Mouse (Mus musculus) spleen, adult 2 months (tissue): ENCODE data around the gene Tgfb2. TPM values are rescaled to one million over a fixed set of nuclear protein-coding genes. Genes with fewer than 3 reads are reported as not detected.

ENCODE experiments used
- DNase-seq, 2 experiments: peaks; one replicate each; pipeline versions ENCODE4 v3.0.0 to v3.0.0-alpha.2; 2012 to 2021; ENCODE audit warnings: low spot score in 2 of 2, low read depth in 1 of 2
- H3K27ac ChIP-seq: fragments of 200-500 bp; 2 replicates; pipeline ENCODE4 v1.5.1; 2012; ENCODE audit warnings: low read length, inconsistent platforms; ENCODE audit not compliant: insufficient read depth
- H3K27me3 ChIP-seq: fragments of 200-500 bp; 2 replicates; pipeline ENCODE4 v1.6.1; 2012; ENCODE audit warnings: mild to moderate bottlenecking, moderate library complexity, low read length, inconsistent platforms; ENCODE audit not compliant: control insufficient read depth, insufficient read depth
- H3K36me3 ChIP-seq: fragments of 200-500 bp; 2 replicates; pipeline ENCODE4 v1.6.1; 2012; ENCODE audit warnings: mild to moderate bottlenecking, low read length, inconsistent platforms; ENCODE audit not compliant: control insufficient read depth, insufficient read depth
- H3K4me1 ChIP-seq: fragments of 200-500 bp; 2 replicates; pipeline ENCODE4 v1.6.1; 2011; ENCODE audit warnings: inconsistent platforms; ENCODE audit not compliant: control insufficient read depth, insufficient read depth, insufficient read length
- H3K4me3 ChIP-seq: fragments of 200-500 bp; 2 replicates; pipeline ENCODE4 v1.5.1; 2011; ENCODE audit warnings: mild to moderate bottlenecking, inconsistent platforms; ENCODE audit not compliant: insufficient read depth, insufficient read length; ENCODE audit errors: extremely low read depth
- CTCF ChIP-seq: fragments of 200-500 bp; IDR thresholded peaks from 2 replicates; pipeline ENCODE4 v1.5.1; 2011; ENCODE audit warnings: mild to moderate bottlenecking, inconsistent platforms; ENCODE audit not compliant: insufficient read depth, insufficient read length, insufficient replicate concordance; ENCODE audit errors: extremely low read depth
- POLR2A ChIP-seq: fragments of 200-500 bp; IDR thresholded peaks from 2 replicates; pipeline ENCODE4 v1.6.1; 2011; ENCODE audit warnings: low read depth, low read length, inconsistent platforms
- WGBS: fragments of 180-500 bp; shearing (Covaris S2); methylation state at CpG from one replicate; pipeline ENCODE4 v1.1.7; 2018; 5-methylcytosine and 5-hydroxymethylcytosine counted together
- polyA plus RNA-seq: library from polyadenylated mRNA; depleted of rRNA; stranded (reverse); fragments of >200 nt; gene quantifications from 2 replicates; pipeline ENCODE4 v1.2.3, GENCODE M21; 2012

The Tgfb2 gene
- polyA plus RNA-seq, 1 experiment: 0.40 TPM

GRCm38 (mm10) chr1:186630971-186631370, 74.8 kb downstream of the Tgfb2 start:
- no peak overlapping the region for H3K4me3 ChIP-seq
- no peak for TF ChIP-seq POLR2A
- TF ChIP-seq CTCF: no peak
- no peak for DNase-seq
- H3K27ac ChIP-seq: no peak overlapping the region
- no peaks in the 10 kb centered on the region for H3K36me3 ChIP-seq
- WGBS: 82% methylated on average over 5 of the region's 5 CpGs
- H3K4me1 ChIP-seq: no peaks in the 10 kb centered on the region
- no peaks in the 10 kb centered on the region for H3K27me3 ChIP-seq

GRCm38 (mm10) chr1:186627451-186627995, 78.3 kb downstream of the Tgfb2 start:
- Histone ChIP-seq H3K4me1 (no peaks in the 10 kb centered on the region), H3K27ac (no peak overlapping the region), H3K36me3 (no peaks in the 10 kb centered on the region), H3K27me3 (no peaks in the 10 kb centered on the region), H3K4me3 (no peak overlapping the region)
- 81% methylated on average over 7 of the region's 7 CpGs for WGBS
- DNase-seq: no peak
- no peak for TF ChIP-seq CTCF
- TF ChIP-seq POLR2A: no peak

GRCm38 (mm10) chr1:186624474-186624873, 81.3 kb downstream of the Tgfb2 start:
- 89% methylated on average over 5 of the region's 5 CpGs for WGBS
- Histone ChIP-seq H3K27ac (no peak overlapping the region), H3K27me3 (no peaks in the 10 kb centered on the region), H3K4me3 (no peak overlapping the region), H3K36me3 (no peaks in the 10 kb centered on the region), H3K4me1 (no peaks in the 10 kb centered on the region)
- DNase-seq: no peak
- no peak for TF ChIP-seq CTCF
- no peak for TF ChIP-seq POLR2A

- H3K4me3 ChIP-seq: no peak overlapping the region
- TF ChIP-seq POLR2A: no peak
- no peak for TF ChIP-seq CTCF
- no peaks in the 10 kb centered on the region for H3K27me3 ChIP-seq
- 88% methylated on average over 3 of the region's 3 CpGs for WGBS
- H3K36me3 ChIP-seq: no peaks in the 10 kb centered on the region
- DNase-seq: no peak
- no peaks in the 10 kb centered on the region for H3K4me1 ChIP-seq
- H3K27ac ChIP-seq: no peak overlapping the region
Measured at GRCm38 (mm10) chr1:186621812-186622211, 84.0 kb downstream of the Tgfb2 start.

- TF ChIP-seq POLR2A: no peak
- no peak for TF ChIP-seq CTCF
- WGBS: 80% methylated on average over 6 of the region's 6 CpGs
- H3K36me3 ChIP-seq: no peaks in the 10 kb centered on the region
Measured at GRCm38 (mm10) chr1:186618285-186618684, 87.5 kb downstream of the Tgfb2 start.

GRCm38 (mm10) chr1:186611371-186611770, 94.4 kb downstream of the Tgfb2 start:
- Histone ChIP-seq H3K36me3 (no peaks in the 10 kb centered on the region), H3K27ac (no peak overlapping the region), H3K4me1 (no peaks in the 10 kb centered on the region), H3K27me3 (no peaks in the 10 kb centered on the region), H3K4me3 (no peak overlapping the region)
- no peak for DNase-seq
- 91% methylated on average over 2 of the region's 2 CpGs for WGBS
- TF ChIP-seq CTCF (no peak), POLR2A (no peak)

More at GRCm38 (mm10) chr1:186618285-186618684, 87.5 kb downstream of the Tgfb2 start:
- no peak overlapping the region for H3K4me3 ChIP-seq
- no peak overlapping the region for H3K27ac ChIP-seq
- H3K27me3 ChIP-seq: no peaks in the 10 kb centered on the region
- DNase-seq: no peak
- H3K4me1 ChIP-seq: no peaks in the 10 kb centered on the region

GRCm38 (mm10) chr1:186610481-186610880, 95.3 kb downstream of the Tgfb2 start:
- no peak for DNase-seq
- TF ChIP-seq POLR2A (no peak), CTCF (no peak)
- no peak overlapping the region for H3K4me3 ChIP-seq
- no peaks in the 10 kb centered on the region for H3K36me3 ChIP-seq
- no peak overlapping the region for H3K27ac ChIP-seq
- 95% methylated on average over 5 of the region's 5 CpGs for WGBS
- no peaks in the 10 kb centered on the region for H3K27me3 ChIP-seq
- H3K4me1 ChIP-seq: no peaks in the 10 kb centered on the region
